Mouse (Mus musculus) lung, adult 2 months (tissue): ENCODE measurements around the gene BC049715. TPM values are rescaled to one million over a fixed set of nuclear protein-coding genes. Genes with fewer than 3 reads are reported as not detected.
A peak's percentile ranks its signal among the peaks of the same experiment; 100 is the strongest.

Source experiments
- DNase-seq: peaks from one replicate; pipeline ENCODE4 v3.0.0; 2022
- H3K4me1 ChIP-seq: fragments of 200-500 bp; 2 replicates; pipeline ENCODE4 v1.6.1; 2011; ENCODE audit warnings: low read length; ENCODE audit not compliant: control insufficient read depth, insufficient read depth
- H3K4me3 ChIP-seq: fragments of 200-500 bp; replicated peaks from 2 replicates; pipeline ENCODE3; 2011; ENCODE audit warnings: low read depth, mild to moderate bottlenecking, control low read depth, low read length; ENCODE audit errors: extremely low read depth
- CTCF ChIP-seq: fragments of 200-500 bp; IDR thresholded peaks from 2 replicates; pipeline ENCODE4 v1.5.1; 2011; ENCODE audit warnings: mild to moderate bottlenecking, low read length, control low read depth; ENCODE audit not compliant: insufficient read depth
- POLR2A ChIP-seq: fragments of 200-500 bp; IDR thresholded peaks from 2 replicates; pipeline ENCODE4 v1.6.1; 2011; ENCODE audit warnings: low read depth, mild to moderate bottlenecking, control low read depth, low read length, borderline replicate concordance; ENCODE audit errors: extremely low read depth
- WGBS: fragments of 180-500 bp; shearing (Covaris S2); methylation state at CpG from one replicate; pipeline ENCODE4 v1.1.7; 2018; 5-methylcytosine and 5-hydroxymethylcytosine counted together
- polyA plus RNA-seq: library from polyadenylated mRNA; depleted of rRNA; stranded (reverse); fragments of >200 nt; gene quantifications from 2 replicates; pipeline ENCODE4 v1.2.3, GENCODE M21; 2012

Gene BC049715
- polyA plus RNA-seq, 1 experiment, result 1.0 TPM

GRCm38 (mm10) chr6:136848399-136848798, 21.0 kb downstream of the BC049715 start:
- 85% methylated on average over 8 of the region's 8 CpGs for WGBS
- Histone ChIP-seq H3K4me3 (no peak overlapping the region), H3K4me1 (no peaks in the 10 kb centered on the region; the same call in 1 of the 2 replicates)
- TF ChIP-seq CTCF, result no peak
- TF ChIP-seq POLR2A, result no peak
- no peak for DNase-seq

DNA sequence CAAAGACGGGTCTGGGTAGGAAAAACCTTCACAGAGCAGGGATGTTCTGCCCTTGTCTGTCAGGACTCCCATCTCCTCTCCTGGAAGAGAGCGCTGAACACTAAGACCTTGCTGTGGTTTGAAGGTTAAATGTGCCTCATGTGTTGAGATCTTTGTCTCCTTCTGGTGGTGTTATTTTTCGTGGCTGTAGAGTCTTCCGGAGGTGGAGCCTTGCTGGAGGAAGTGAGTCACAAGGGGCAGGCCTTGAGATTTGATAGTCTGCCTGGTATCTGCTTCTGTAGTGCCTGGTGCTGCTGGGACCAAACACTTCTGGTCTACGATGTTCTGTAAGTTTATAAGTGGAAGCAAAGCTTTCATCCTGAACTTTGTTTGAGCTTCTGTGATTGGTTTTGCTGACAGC, 21.5 kb downstream of the BC049715 start:
- Histone ChIP-seq H3K4me1 (no peaks in the 10 kb centered on the region; the same call in 1 of the 2 replicates), H3K4me3 (no peak overlapping the region)
- no peak for TF ChIP-seq CTCF
- no peak for TF ChIP-seq POLR2A
- DNase-seq, result no peak
- 85% methylated on average over 5 of the region's 5 CpGs for WGBS

- 50% methylated on average over 6 of the region's 6 CpGs for WGBS
- no peak for TF ChIP-seq POLR2A
- no peak for TF ChIP-seq CTCF
- H3K4me3 ChIP-seq, result no peak overlapping the region
- DNase-seq, result no peak
- no peaks in the 10 kb centered on the region; the same call in 1 of the 2 replicates for H3K4me1 ChIP-seq
Observed at GRCm38 (mm10) chr6:136850267-136850666, 22.8 kb downstream of the BC049715 start.

- WGBS, result 77% methylated on average over 4 of the region's 4 CpGs
- Histone ChIP-seq H3K4me3 (no peak overlapping the region), H3K4me1 (peaks cover under 1% of the 10 kb centered on the region)
- TF ChIP-seq CTCF, result no peak
- TF ChIP-seq POLR2A, result no peak
- no peak for DNase-seq
Observed at GRCm38 (mm10) chr6:136852348-136852747, 24.9 kb downstream of the BC049715 start.

DNA sequence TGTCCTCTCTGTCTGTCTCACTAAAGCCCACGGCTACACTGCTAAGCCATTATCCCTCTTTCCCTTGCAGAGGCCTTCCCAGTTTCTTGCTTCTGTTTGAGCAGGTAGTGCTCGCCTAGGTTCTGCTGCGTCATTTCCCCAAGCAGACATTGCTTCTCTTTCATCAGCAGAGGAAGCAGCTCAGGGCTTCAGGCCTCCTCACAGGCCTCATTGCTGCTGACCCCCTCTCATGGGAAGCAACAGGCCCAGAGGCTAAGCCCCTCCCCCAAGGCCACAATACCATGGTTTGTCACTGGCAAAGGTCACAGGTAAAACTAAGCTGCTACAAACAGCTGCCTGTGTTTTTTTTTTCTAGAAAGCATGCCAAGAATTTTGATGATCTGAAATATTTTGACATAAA, 25.3 kb downstream of the BC049715 start:
- DNase-seq, result no peak
- H3K4me1 ChIP-seq, result peaks cover 5% of the 10 kb centered on the region
- 55% methylated on average over 3 of the region's 3 CpGs for WGBS
- H3K4me3 ChIP-seq, result no peak overlapping the region
- TF ChIP-seq CTCF (no peak), POLR2A (no peak)

DNA sequence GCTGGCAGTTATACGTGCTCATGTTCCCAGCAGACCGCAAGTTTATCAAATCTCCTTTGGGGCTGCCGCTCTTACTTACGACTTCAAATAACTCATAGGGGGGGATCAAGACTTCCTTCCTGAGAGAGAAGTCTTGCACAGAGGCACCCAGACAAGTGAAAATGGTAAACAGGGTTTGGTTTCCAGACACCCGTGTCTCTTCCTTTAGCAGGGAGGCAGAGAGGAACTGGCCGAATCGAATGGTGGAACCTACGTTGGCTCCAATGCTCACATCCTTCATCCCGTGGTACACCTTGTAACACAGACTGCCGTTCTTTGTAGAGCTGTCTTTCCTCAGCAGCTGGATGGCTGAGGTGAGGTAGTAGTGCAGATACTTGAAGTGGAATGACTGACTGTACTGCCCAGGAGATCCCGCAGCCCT, 26.9 kb downstream of the BC049715 start:
- no peak overlapping the region for H3K4me3 ChIP-seq
- WGBS, result 74% methylated on average over 11 of the region's 11 CpGs
- TF ChIP-seq POLR2A, result no peak
- no peak for TF ChIP-seq CTCF
- DNase-seq, result no peak
- peaks cover 8% of the 10 kb centered on the region for H3K4me1 ChIP-seq

DNA sequence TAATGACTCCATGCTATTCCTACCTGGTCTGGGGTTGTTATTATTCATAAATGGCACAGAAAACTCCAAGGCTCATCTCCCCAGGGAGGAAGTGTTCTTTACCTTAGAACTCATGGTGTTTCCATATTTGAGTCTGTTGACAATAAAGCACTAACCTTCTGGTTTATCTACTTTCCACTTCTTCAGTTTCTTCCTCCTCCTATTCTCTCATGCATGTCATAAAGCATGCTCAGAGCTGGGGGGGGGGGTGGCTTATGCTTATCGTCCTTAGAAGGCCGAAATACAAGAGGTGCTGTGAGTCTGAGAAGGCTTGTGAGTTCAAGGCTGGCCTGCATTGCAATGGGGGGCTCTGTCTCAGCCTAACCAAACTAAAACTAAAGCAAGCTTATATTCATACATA, 27.8 kb downstream of the BC049715 start:
- TF ChIP-seq CTCF (no peak), POLR2A (no peak)
- WGBS, result 58% methylated on average over 2 of the region's 2 CpGs
- no peak overlapping the region for H3K4me3 ChIP-seq

GRCm38 (mm10) chr6:136856071-136856636, 28.7 kb downstream of the BC049715 start:
- 39% methylated on average over 14 of the region's 14 CpGs for WGBS
- Histone ChIP-seq H3K4me1 (peaks cover 8% of the 10 kb centered on the region), H3K4me3 (peak overlapping the region; percentile 48)
- no peak for TF ChIP-seq POLR2A
- no peak for TF ChIP-seq CTCF
- no peak for DNase-seq

More for the DNA sequence above, 27.8 kb downstream of the BC049715 start:
- peaks cover 8% of the 10 kb centered on the region for H3K4me1 ChIP-seq
- DNase-seq, result no peak

DNA sequence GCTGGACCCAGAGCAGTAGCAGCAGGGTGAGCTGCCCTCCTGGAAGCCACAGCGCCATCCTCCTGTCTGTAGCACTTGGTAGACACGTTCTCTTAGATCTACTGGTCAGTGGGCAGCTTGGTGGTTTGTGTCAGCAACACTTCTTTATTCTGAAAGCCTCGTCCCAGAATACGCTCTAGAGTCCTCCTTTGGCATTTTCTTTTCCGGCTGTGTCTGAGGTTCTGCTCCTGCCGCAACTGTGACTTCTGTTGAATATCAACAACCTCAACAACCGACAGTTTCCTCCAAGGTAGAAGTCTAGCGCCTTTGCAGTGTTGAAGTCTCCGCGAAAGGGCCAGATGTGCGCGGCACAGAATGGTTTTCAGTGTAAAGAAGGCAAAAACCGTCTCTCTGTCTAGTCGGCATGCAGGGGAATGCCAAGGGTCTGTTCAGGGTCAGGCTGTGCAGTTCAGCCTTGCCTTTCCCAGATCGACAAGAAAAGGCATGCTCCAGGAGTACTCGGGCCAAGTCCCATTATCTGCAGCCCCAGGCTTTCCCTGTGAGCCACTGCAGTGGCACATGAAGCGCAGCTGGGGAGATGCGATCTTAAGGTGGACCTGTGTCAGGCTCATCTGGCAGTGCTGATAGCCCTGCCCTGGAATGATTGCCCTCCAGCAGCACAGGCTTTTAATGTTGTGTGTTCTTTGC, 29.9 kb downstream of the BC049715 start, which contains the start of gene Art4:
TSS of gene Art4 (minus strand) at position 548 of the 687 bp plus-strand sequence.
- Histone ChIP-seq H3K4me3 (peak within 1 kb of the TSS; percentile 59), H3K4me1 (peaks cover 8% of the 10 kb centered on the region)
- TF ChIP-seq POLR2A (peak; percentile 30; the same call in 1 of the 2 replicates), CTCF (no peak)
- WGBS, result 19% methylated on average over 18 of the region's 18 CpGs
- peak; percentile 23 for DNase-seq

- TF ChIP-seq CTCF, result no peak
- no peak for TF ChIP-seq POLR2A
- DNase-seq, result peak; percentile 15
- 7% methylated on average over 11 of the region's 11 CpGs for WGBS
- H3K4me3 ChIP-seq, result peak overlapping the region; percentile 59
- H3K4me1 ChIP-seq, result peaks cover 8% of the 10 kb centered on the region
Observed at GRCm38 (mm10) chr6:136857873-136858260, 30.4 kb downstream of the BC049715 start.
